Mouse (Mus musculus) kidney, adult 2 months (tissue): Measurements from ENCODE around the gene Armc10.

Experiments
- CTCF ChIP-seq: fragments of 200-500 bp; conservative IDR thresholded peaks from 2 replicates; pipeline ENCODE4 v1.5.1; 2011; ENCODE audit warnings: low read depth, mild to moderate bottlenecking, control low read depth, low read length, moderate library complexity, mixed read lengths; ENCODE audit not compliant: insufficient read depth, insufficient read length
- POLR2A ChIP-seq: fragments of 200-500 bp; IDR thresholded peaks from one replicate; pipeline ENCODE4 v1.6.1; 2011; ENCODE audit warnings: low read depth, low read length, control low read depth

DNA sequence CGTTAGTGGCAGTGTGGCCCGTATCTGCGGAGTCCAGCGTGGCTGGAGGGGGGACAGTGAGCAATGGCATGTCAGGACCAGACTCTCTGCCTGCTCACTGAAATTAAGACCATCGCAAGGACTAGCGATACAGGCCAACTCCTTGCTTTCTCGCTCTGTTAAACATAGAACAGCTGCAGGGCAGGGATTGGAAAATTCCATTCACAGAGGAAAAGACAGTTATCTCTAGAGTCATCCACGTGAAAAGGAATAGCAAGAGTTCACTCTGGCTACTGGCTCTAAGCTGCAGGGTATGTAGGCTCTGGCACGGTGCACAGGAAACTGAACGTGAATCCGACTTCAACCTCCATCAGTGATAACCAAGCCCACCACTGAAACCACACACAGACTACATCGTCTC, 29.4 kb downstream of the Armc10 start:
- TF ChIP-seq CTCF (no peak), POLR2A (no peak)
